Mouse (Mus musculus): ENCODE results near the gene Zfp341. TPM values are rescaled to one million over a fixed set of nuclear protein-coding genes. Genes with fewer than 3 reads are reported as not detected.

Zfp341 gene
- total RNA-seq (2012; rRNA removed), result 2.0 TPM in 2 replicates
- polyA plus RNA-seq (2012; ENCODE audit: insufficient read depth in 1 of 2, insufficient read length in 2 of 2, low read depth in 1 of 2, low replicate concordance in 2 of 2, missing spikeins in 1 of 2), result 1 to 10 TPM in 1 of 2 experiments, not detected in 1; 6.3 TPM

GRCm38 (mm10) chr2:154613118-154614115 is at the start of gene Zfp341, which contains the start of gene 4930519P11Rik:
Gene Zfp341, plus strand, starts transcription at chr2:154613297.
Gene 4930519P11Rik, minus strand, starts transcription at chr2:154613437.
- H3K79me2 ChIP-seq (ENCODE audit: control insufficient read depth, insufficient read depth, low read length, poor library complexity), result peaks cover 3% of the 10 kb centered on the region; the same call in 1 of the 2 replicates
- TF ChIP-seq MAZ (IDR thresholded peaks at IDR 0.05; ENCODE audit: low read depth, low read length) (peak; percentile 79; the same call in 1 of the 2 replicates), RAD21 (IDR thresholded peaks at IDR 0.05; ENCODE audit: low read depth, low read length) (peak; percentile 26), NELFE (IDR thresholded peaks at IDR 0.05; ENCODE audit: low read depth, low read length) (peak; percentile 63), EP300 (IDR thresholded peaks at IDR 0.05; ENCODE audit: low read depth in 1 of 2, low read length in 2 of 2) (peak in 1 of 2 experiments; percentile 40; a peak in 1 of 4 replicates), POLR2AphosphoS5 (IDR thresholded peaks at IDR 0.05; ENCODE audit: borderline replicate concordance, low read depth, low read length) (no peak), HCFC1 (IDR thresholded peaks at IDR 0.05; ENCODE audit: low read depth, low read length) (peak; percentile 72), ZMIZ1 (IDR thresholded peaks at IDR 0.05; ENCODE audit: low read depth, low read length) (peak; percentile 28; the same call in 1 of the 2 replicates), MAFK (IDR thresholded peaks at IDR 0.05; ENCODE audit: borderline replicate concordance, low read depth, low read length) (no peak), JUND (IDR thresholded peaks at IDR 0.05; ENCODE audit: low read depth, low read length) (peak; percentile 29; the same call in 1 of the 2 replicates), SIN3A (IDR thresholded peaks at IDR 0.05; ENCODE audit: low read length) (no peak; the same call in 1 of the 2 replicates), SMC3 (IDR thresholded peaks at IDR 0.05; ENCODE audit: low read depth, low read length) (peak; percentile 59), MYC (IDR thresholded peaks at IDR 0.05; ENCODE audit: low read depth, low read length) (peak; percentile 78), MEF2A (IDR thresholded peaks at IDR 0.05; ENCODE audit: extremely low read depth, insufficient replicate concordance, low read depth, low read length, poor library complexity, severe bottlenecking) (0 out of 2 replicates have a peak, but pooled peaks have one; percentile 51), TAL1 (IDR thresholded peaks at IDR 0.05; ENCODE audit: low read length) (no peak), ZKSCAN1 (IDR thresholded peaks at IDR 0.05; ENCODE audit: low read depth, low read length) (peak; percentile 70), RCOR1 (IDR thresholded peaks at IDR 0.05; ENCODE audit: low read depth, low read length) (peak; percentile 48; the same call in 1 of the 2 replicates), NRF1 (IDR thresholded peaks at IDR 0.05; ENCODE audit: insufficient read depth, low read depth, low read length, poor library complexity, severe bottlenecking) (peak; percentile 38; the same call in 1 of the 2 replicates), E2F4 (IDR thresholded peaks at IDR 0.05; ENCODE audit: borderline replicate concordance, low read depth, low read length) (no peak; the same call in 1 of the 2 replicates), POLR2A (IDR thresholded peaks at IDR 0.05; ENCODE audit: control insufficient read depth in 1 of 2, insufficient read depth in 1 of 2, low read depth in 1 of 2, low read length in 2 of 2, poor library complexity in 1 of 2) (peak; percentile 28 to 77; a peak in 3 of 4 replicates), POLR2AphosphoS2 (IDR thresholded peaks at IDR 0.05; ENCODE audit: low read length) (peak; percentile 49; the same call in 1 of the 2 replicates), MYB (IDR thresholded peaks at IDR 0.05; ENCODE audit: low read depth, low read length) (no peak), ETS1 (IDR thresholded peaks at IDR 0.05; ENCODE audit: low read depth, low read length) (peak; percentile 31), ZC3H11A (IDR thresholded peaks at IDR 0.05; ENCODE audit: low read depth, low read length) (peak; percentile 2; the same call in 1 of the 2 replicates), TCF12 (IDR thresholded peaks at IDR 0.05; ENCODE audit: low read depth, low read length) (peak; percentile 46), UBTF (IDR thresholded peaks at IDR 0.05; ENCODE audit: borderline replicate concordance, insufficient read depth, low read depth, low read length) (0 out of 2 replicates have a peak, but pooled peaks have one; percentile 81), USF1 (IDR thresholded peaks at IDR 0.05; ENCODE audit: low read depth, low read length) (no peak), MXI1 (IDR thresholded peaks at IDR 0.05; ENCODE audit: low read depth, low read length) (peak; percentile 57), MAX (IDR thresholded peaks at IDR 0.05; ENCODE audit: low read length) (peak; percentile 80), CTCF (IDR thresholded peaks at IDR 0.05 in 2 of 3, conservative IDR thresholded peaks at IDR 0.05 in 1 of 3; ENCODE audit: control insufficient read depth in 1 of 3, insufficient read depth in 1 of 3, low read depth in 2 of 3, low read length in 3 of 3, poor library complexity in 1 of 3, severe bottlenecking in 1 of 3) (peak; percentile 49 to 88 (median 76); a peak in 5 of 6 replicates), ELF1 (IDR thresholded peaks at IDR 0.05; ENCODE audit: low read depth, low read length) (no peak; the same call in 1 of the 2 replicates), TBP (IDR thresholded peaks at IDR 0.05; ENCODE audit: low read depth, low read length) (peak; percentile 57; the same call in 1 of the 2 replicates)
- peak within 1 kb of the TSS; percentile 64 to 77 for H3K4me3 ChIP-seq (ENCODE audit: control insufficient read depth in 1 of 2, insufficient read depth in 1 of 2, low read depth in 2 of 2, low read length in 2 of 2)
- peak; percentile 91 for DNase-seq (ENCODE audit: low read depth, low spot score)
- H3K27me3 ChIP-seq (ENCODE audit: control insufficient read depth in 1 of 2, insufficient read depth in 2 of 2, low read length in 2 of 2), result no peaks in the 10 kb centered on the region
- peaks cover 0 to 35% of the 10 kb centered on the region in 2 experiments; a peak in 2 of 4 replicates for H3K36me3 ChIP-seq (ENCODE audit: control insufficient read depth in 1 of 2, insufficient read depth in 2 of 2, low read length in 2 of 2)
- peak within 1 kb of the TSS; percentile 73 for H3K9ac ChIP-seq (ENCODE audit: control insufficient read depth, low read depth, low read length, poor library complexity, severe bottlenecking)
- H3K9me3 ChIP-seq (replicated peaks; ENCODE audit: insufficient read depth, low read length), result no peaks in the 10 kb centered on the region
- peak within 1 kb of the TSS; percentile 95 for H3K27ac ChIP-seq (ENCODE audit: control insufficient read depth, low read depth, low read length)
- H3K4me1 ChIP-seq (ENCODE audit: control insufficient read depth in 1 of 2, insufficient read depth in 2 of 2, low read length in 2 of 2), result peaks cover 22 to 40% of the 10 kb centered on the region in 2 experiments
